Mouse (Mus musculus) large intestine, adult 2 months (tissue): ENCODE measurements around the gene Rhot2. TPM values are rescaled to one million over a fixed set of nuclear protein-coding genes. Genes with fewer than 3 reads are reported as not detected.

Experiments used
- DNase-seq: peaks from one replicate; pipeline ENCODE4 v3.0.0-alpha.2; 2012; ENCODE audit warnings: low read depth, low spot score
- WGBS: fragments of 180-500 bp; shearing (Covaris S2); methylation state at CpG from one replicate; pipeline ENCODE4 v1.1.7; 2018; 5-methylcytosine and 5-hydroxymethylcytosine counted together
- polyA plus RNA-seq: library from polyadenylated mRNA; depleted of rRNA; stranded (reverse); fragments of >200 nt; gene quantifications from 2 replicates; pipeline ENCODE4 v1.2.3, GENCODE M21; 2012

Rhot2 gene
- polyA plus RNA-seq, 1 experiment, result 59.9 TPM

- DNase-seq, result no peak
- 24% methylated on average over 21 of the region's 21 CpGs for WGBS
Observed at GRCm38 (mm10) chr17:25831451-25832281, 13.0 kb downstream of the Rhot2 start.

- no peak for DNase-seq
- WGBS, result 81% methylated on average over 14 of the region's 14 CpGs
Observed at GRCm38 (mm10) chr17:25830806-25831431, 13.7 kb downstream of the Rhot2 start.

- DNase-seq, result no peak
- WGBS, result 71% methylated on average over 4 of the region's 4 CpGs
Observed at GRCm38 (mm10) chr17:25830200-25830753, 14.4 kb downstream of the Rhot2 start.

- 27% methylated on average over 8 of the region's 8 CpGs for WGBS
- DNase-seq, result no peak
Observed at GRCm38 (mm10) chr17:25829558-25830017, 15.1 kb downstream of the Rhot2 start.

- WGBS, result under 1% methylated on average over 32 of the region's 32 CpGs
- no peak for DNase-seq
Observed at GRCm38 (mm10) chr17:25828712-25829557, 15.7 kb downstream of the Rhot2 start, which contains the start of gene Jmjd8. TSS of gene Jmjd8 (plus strand) at chr17:25828867.

DNA sequence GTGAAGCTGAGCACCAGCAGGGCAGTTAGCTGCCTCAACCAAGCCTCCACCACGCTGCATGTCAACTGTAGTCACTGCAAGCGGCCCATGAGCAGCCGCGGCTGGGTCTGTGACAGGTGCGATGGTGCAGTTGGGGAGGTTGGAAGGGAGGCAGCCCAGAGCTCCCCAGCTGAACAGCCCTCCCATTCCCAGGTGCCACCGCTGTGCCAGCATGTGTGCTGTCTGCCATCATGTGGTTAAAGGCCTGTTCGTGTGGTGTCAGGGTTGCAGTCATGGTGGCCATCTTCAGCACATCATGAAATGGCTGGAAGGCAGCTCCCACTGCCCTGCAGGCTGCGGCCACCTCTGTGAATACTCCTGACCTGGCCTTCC is 16.4 kb downstream of the Rhot2 start:
- DNase-seq, result no peak
- WGBS, result 79% methylated on average over 8 of the region's 8 CpGs

DNA sequence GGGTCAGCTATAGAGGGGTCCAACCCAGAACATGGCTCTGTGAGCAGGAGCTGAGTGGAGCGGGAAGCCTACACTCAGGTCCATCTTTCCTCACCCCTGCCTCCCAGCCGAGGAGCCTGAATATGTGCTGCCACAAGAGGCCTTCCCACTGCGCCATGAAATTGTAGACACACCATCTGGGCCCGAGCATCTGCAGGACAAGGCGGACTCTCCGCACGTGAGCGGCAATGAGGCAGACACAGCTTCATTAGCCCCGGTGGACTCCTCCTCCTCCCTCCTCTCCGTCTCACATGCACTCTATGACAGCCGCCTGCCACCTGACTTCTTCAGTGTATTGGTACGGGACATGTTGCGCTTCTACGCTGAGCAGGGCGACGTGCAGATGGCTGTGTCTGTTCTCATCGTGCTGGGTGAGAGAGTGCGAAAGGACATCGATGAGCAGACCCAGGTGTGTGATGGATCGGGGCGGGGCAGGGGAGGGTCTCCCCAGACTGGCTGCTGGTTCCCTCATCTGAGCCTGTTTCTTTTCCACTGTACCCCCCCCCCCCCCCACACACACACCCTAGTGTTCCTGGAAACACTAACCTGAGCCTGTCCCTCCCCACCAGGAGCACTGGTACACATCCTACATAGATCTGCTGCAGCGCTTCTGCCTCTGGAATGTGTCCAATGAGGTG is 17.0 kb downstream of the Rhot2 start:
- DNase-seq, result no peak
- 92% methylated on average over 22 of the region's 22 CpGs for WGBS

DNA sequence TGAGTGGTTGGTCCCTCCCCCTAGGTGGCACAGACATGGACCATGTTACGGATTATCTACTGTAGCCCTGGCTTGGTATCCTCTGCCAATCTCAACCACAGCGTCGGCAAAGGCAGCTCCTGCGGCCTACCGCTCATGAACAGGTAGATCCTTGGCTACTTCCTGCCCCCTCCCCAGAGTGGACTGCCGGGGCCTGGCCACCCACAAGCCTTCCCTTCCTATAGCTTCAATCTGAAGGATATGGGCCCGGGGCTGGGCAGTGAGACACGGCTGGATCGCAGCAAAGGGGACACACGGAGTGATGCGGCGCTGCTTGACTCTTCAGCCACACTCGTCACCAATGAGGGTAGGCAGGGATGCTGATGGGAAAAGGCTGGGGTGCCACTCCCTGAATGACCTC is 17.6 kb downstream of the Rhot2 start:
- 92% methylated on average over 13 of the region's 13 CpGs for WGBS
- DNase-seq, result no peak

DNA sequence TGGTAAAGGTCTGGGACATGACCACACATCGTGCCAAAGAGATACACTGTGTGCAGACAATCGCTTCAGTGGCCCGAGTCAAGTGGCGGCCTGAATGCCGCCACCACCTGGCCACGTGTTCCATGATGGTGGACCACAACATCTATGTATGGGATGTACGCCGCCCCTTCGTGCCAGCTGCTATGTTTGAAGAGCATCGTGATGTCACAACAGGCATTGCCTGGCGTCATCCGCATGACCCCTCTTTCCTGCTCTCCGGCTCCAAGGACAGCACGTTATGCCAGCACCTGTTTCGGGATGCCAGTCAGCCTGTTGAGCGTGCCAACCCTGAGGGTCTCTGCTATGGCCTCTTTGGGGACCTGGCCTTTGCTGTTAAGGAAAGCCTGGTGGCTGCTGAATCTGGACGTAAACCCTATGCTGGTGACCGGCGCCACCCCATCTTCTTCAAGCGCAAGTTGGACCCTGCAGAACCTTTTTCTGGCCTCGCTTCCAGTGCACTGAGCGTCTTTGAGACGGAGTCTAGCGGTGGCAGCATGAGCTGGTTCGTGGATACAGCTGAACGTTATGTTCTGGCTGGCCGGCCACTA is 18.6 kb downstream of the Rhot2 start:
- DNase-seq, result no peak
- WGBS, result 94% methylated on average over 27 of the region's 27 CpGs

DNA sequence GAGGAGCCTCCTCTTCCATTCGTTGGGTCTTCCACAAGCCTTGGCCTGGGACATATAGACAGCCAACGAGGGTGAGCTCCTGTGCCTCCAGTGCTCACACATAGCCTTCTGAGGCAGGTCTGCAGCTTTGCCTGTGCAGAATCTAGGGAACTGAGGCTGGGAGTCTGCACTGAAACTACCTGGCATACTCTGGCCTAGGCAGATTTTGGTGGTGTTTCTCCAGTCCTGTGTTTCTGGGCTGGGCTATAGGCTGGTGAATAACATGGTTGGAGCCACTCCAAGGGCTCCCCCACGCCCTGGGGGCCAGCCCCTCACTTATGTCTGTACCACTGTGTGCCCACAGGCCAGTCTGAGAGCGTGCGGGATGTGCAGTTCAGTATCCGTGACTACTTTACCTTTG is 19.3 kb downstream of the Rhot2 start:
- DNase-seq, result no peak
- 92% methylated on average over 6 of the region's 6 CpGs for WGBS

GRCm38 (mm10) chr17:25824362-25825142 is 20.1 kb downstream of the Rhot2 start:
- WGBS, result 71% methylated on average over 17 of the region's 17 CpGs
- DNase-seq, result no peak

DNA sequence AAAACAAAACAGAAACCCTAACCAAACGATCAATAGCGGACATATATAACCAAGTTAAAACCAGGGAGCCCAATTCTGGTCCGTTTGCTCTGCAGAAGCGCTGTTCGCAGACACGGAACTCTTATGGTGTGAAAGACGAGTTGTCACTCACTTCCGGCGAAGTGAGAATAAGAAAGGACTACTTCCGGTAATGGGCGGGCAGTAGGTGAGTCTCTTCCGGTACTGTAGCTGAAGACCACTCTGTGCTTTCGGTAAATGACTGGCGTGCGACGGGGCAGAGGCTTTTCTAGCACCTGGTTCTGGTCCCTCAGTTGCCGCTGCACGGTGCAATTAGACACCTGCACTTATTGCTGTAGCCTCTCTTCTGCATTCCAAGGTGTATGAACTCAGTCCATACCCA is 21.2 kb downstream of the Rhot2 start, which contains the start of gene Wdr24:
TSS of gene Wdr24 (plus strand) at position 176 of the 400 bp plus-strand sequence.
- no peak for DNase-seq
- WGBS, result under 1% methylated on average over 18 of the region's 18 CpGs

- DNase-seq, result no peak
- 8% methylated on average over 46 of the region's 46 CpGs for WGBS
Observed at GRCm38 (mm10) chr17:25818851-25819780, 25.5 kb downstream of the Rhot2 start.

- no peak for DNase-seq
- WGBS, result 76% methylated on average over 11 of the region's 11 CpGs
Observed at GRCm38 (mm10) chr17:25817662-25818061, 27.0 kb downstream of the Rhot2 start.

DNA sequence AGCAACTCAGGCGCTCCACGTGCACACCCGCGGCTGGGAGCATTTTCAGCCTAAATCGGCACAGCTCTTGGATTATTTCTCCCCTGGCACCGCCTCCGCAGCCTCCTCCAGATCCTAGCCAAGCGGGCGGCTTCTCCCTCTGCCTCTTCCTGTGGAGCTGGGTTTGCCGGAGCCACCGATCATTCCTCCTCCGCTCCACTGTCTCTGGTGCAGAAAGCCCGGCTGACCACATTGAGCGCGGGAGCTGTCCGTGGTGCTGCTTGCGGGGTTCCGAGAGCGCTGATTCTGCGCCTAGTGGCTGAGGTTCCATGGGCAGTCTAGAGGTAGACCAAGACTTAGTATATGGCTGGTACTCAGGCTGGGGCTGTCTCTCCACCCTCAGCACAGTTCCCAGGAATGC is 31.2 kb downstream of the Rhot2 start:
- DNase-seq, result no peak
- 4% methylated on average over 20 of the region's 20 CpGs for WGBS

GRCm38 (mm10) chr17:25810890-25811289 is 33.8 kb downstream of the Rhot2 start:
- DNase-seq, result no peak
- WGBS, result 67% methylated on average over 4 of the region's 4 CpGs
